Mouse (Mus musculus) limb, embryonic 11.5 days (tissue): ENCODE measurements around the gene Pdxp. TPM values are rescaled to one million over a fixed set of nuclear protein-coding genes. Genes with fewer than 3 reads are reported as not detected.
A peak's percentile ranks its signal among the peaks of the same experiment; 100 is the strongest.

Source experiments
- ATAC-seq: fragments of 200-750 bp; cut with Nextera tagmentation; 2 replicates; pipeline ENCODE4 v1.8.0; 2017; ENCODE audit warnings: low read depth; ENCODE audit not compliant: insufficient number of reproducible peaks, low FRiP score, low TSS enrichment
- DNase-seq: peaks from one replicate; pipeline ENCODE4 v3.0.0-alpha.2; 2015; ENCODE audit warnings: low spot score
- H3K27ac ChIP-seq: fragments of 300-500 bp; sonication (generic); replicated peaks from 2 replicates; pipeline ENCODE4 v1.5.1; 2014; ENCODE audit warnings: low read depth, mild to moderate bottlenecking, low read length
- H3K27me3 ChIP-seq: fragments of 300-500 bp; sonication (generic); 2 replicates; pipeline ENCODE4 v1.6.1; 2014; ENCODE audit warnings: mild to moderate bottlenecking, low read length, mixed read lengths; ENCODE audit not compliant: control insufficient read depth, insufficient read depth
- H3K36me3 ChIP-seq: fragments of 300-500 bp; sonication (generic); 2 replicates; pipeline ENCODE4 v1.6.1; 2014; ENCODE audit warnings: mild to moderate bottlenecking, low read length, moderate library complexity, mixed read lengths; ENCODE audit not compliant: control insufficient read depth, insufficient read depth
- H3K4me1 ChIP-seq: fragments of 300-500 bp; sonication (generic); 2 replicates; pipeline ENCODE4 v1.6.1; 2014; ENCODE audit warnings: low read length, mixed read lengths; ENCODE audit not compliant: control insufficient read depth, insufficient read depth
- H3K4me2 ChIP-seq: fragments of 300-500 bp; sonication (generic); 2 replicates; pipeline ENCODE4 v1.6.1; 2014; ENCODE audit warnings: low read depth, mild to moderate bottlenecking, moderate library complexity; ENCODE audit not compliant: severe bottlenecking
- H3K4me3 ChIP-seq: fragments of 300-500 bp; sonication (generic); 2 replicates; pipeline ENCODE4 v1.5.1; 2014; ENCODE audit warnings: low read depth, low read length
- H3K9ac ChIP-seq: fragments of 300-500 bp; sonication (generic); 2 replicates; pipeline ENCODE4 v1.6.1; 2014; ENCODE audit warnings: mild to moderate bottlenecking, low read length
- H3K9me3 ChIP-seq: fragments of 300-500 bp; sonication (generic); 2 replicates; pipeline ENCODE4 v1.6.1; 2016; ENCODE audit warnings: low read length; ENCODE audit not compliant: control insufficient read depth
- WGBS: fragments of 180-500 bp; shearing (Covaris S2); extraction: QIAGEN DNeasy Blood & Tissue Kit; methylation state at CpG from one replicate; pipeline ENCODE4 v1.1.7; 2014; 5-methylcytosine and 5-hydroxymethylcytosine counted together
- polyA plus RNA-seq: library from polyadenylated mRNA; unstranded; fragments of >200 nt; fragmentation: Nextera tagmentation; extraction: Ambion mirVana; gene quantifications from 2 replicates; pipeline ENCODE4 v1.2.1, GENCODE M21; 2014

The Pdxp gene
- polyA plus RNA-seq, 1 experiment from 2014 or later: 39.6 TPM

- Histone ChIP-seq H3K36me3 (0 out of 2 replicates have a peak, but pooled peaks cover under 1% of the 10 kb centered on the region), H3K4me2 (peak overlapping the region; percentile 72), H3K9ac (peak overlapping the region; percentile 65), H3K4me1 (peaks cover 7% of the 10 kb centered on the region), H3K9me3 (no peaks in the 10 kb centered on the region), H3K27ac (peak overlapping the region; percentile 53; the same call in 1 of the 2 replicates), H3K27me3 (no peaks in the 10 kb centered on the region), H3K4me3 (peak overlapping the region; percentile 39)
- WGBS: 5% methylated on average over 11 of the region's 11 CpGs
- DNase-seq (peak; percentile 42), ATAC-seq (no peak; the same call in 1 of the 2 replicates)
These were observed 34.5 kb downstream of the Pdxp start for GRCm38 (mm10) chr15:78948152-78948725.

- ATAC-seq (no peak), DNase-seq (no peak)
- Histone ChIP-seq H3K4me1 (peaks cover 7% of the 10 kb centered on the region), H3K4me2 (peak overlapping the region; percentile 72), H3K4me3 (no peak overlapping the region), H3K36me3 (peaks cover 4% of the 10 kb centered on the region; the same call in 1 of the 2 replicates), H3K27me3 (no peaks in the 10 kb centered on the region), H3K9me3 (no peaks in the 10 kb centered on the region), H3K27ac (no peak overlapping the region), H3K9ac (no peak overlapping the region)
- 94% methylated on average over 3 of the region's 3 CpGs for WGBS
These were observed 35.2 kb downstream of the Pdxp start for GRCm38 (mm10) chr15:78948883-78949282.

- Histone ChIP-seq H3K27me3 (no peaks in the 10 kb centered on the region), H3K4me1 (peaks cover 5% of the 10 kb centered on the region; the same call in 1 of the 2 replicates), H3K27ac (no peak overlapping the region), H3K9me3 (no peaks in the 10 kb centered on the region), H3K9ac (no peak overlapping the region), H3K4me2 (no peak overlapping the region), H3K36me3 (peaks cover 7% of the 10 kb centered on the region), H3K4me3 (no peak overlapping the region)
- WGBS: 72% methylated on average over 3 of the region's 3 CpGs
- DNase-seq: no peak
- no peak for ATAC-seq
These were observed 41.9 kb downstream of the Pdxp start for GRCm38 (mm10) chr15:78955663-78956062.

GRCm38 (mm10) chr15:78956351-78956750 is 42.6 kb downstream of the Pdxp start:
- no peak overlapping the region for H3K9ac ChIP-seq
- no peak overlapping the region for H3K4me3 ChIP-seq
- H3K4me2 ChIP-seq: no peak overlapping the region
- no peaks in the 10 kb centered on the region for H3K27me3 ChIP-seq
- ATAC-seq (no peak), DNase-seq (no peak)
- H3K4me1 ChIP-seq: peaks cover 5% of the 10 kb centered on the region; the same call in 1 of the 2 replicates
- peaks cover 7% of the 10 kb centered on the region for H3K36me3 ChIP-seq
- H3K27ac ChIP-seq: no peak overlapping the region
- 62% methylated on average over 4 of the region's 4 CpGs for WGBS
- no peaks in the 10 kb centered on the region for H3K9me3 ChIP-seq

- 53% methylated on average over 15 of the region's 15 CpGs for WGBS
- Histone ChIP-seq H3K9ac (no peak overlapping the region), H3K9me3 (no peaks in the 10 kb centered on the region), H3K4me1 (peaks cover 5% of the 10 kb centered on the region; the same call in 1 of the 2 replicates), H3K27ac (peak overlapping the region; percentile 43; the same call in 1 of the 2 replicates), H3K27me3 (no peaks in the 10 kb centered on the region), H3K4me3 (no peak overlapping the region), H3K4me2 (no peak overlapping the region), H3K36me3 (peaks cover 7% of the 10 kb centered on the region)
- DNase-seq: no peak
- ATAC-seq: no peak
These were observed 43.3 kb downstream of the Pdxp start for GRCm38 (mm10) chr15:78957021-78957420.

GRCm38 (mm10) chr15:78959537-78959936 is 45.8 kb downstream of the Pdxp start:
- Histone ChIP-seq H3K4me1 (peaks cover 5% of the 10 kb centered on the region; the same call in 1 of the 2 replicates), H3K4me2 (no peak overlapping the region), H3K36me3 (peaks cover 8% of the 10 kb centered on the region), H3K9me3 (no peaks in the 10 kb centered on the region), H3K27me3 (no peaks in the 10 kb centered on the region), H3K4me3 (no peak overlapping the region), H3K9ac (no peak overlapping the region), H3K27ac (no peak overlapping the region)
- ATAC-seq (no peak), DNase-seq (no peak)
- 88% methylated on average over 11 of the region's 11 CpGs for WGBS

GRCm38 (mm10) chr15:78960088-78960487 is 46.4 kb downstream of the Pdxp start:
- Histone ChIP-seq H3K4me3 (no peak overlapping the region), H3K4me2 (no peak overlapping the region), H3K27ac (no peak overlapping the region), H3K27me3 (no peaks in the 10 kb centered on the region), H3K9me3 (no peaks in the 10 kb centered on the region), H3K9ac (no peak overlapping the region), H3K4me1 (peaks cover 5% of the 10 kb centered on the region; the same call in 1 of the 2 replicates), H3K36me3 (peaks cover 8% of the 10 kb centered on the region)
- 82% methylated on average over 4 of the region's 4 CpGs for WGBS
- ATAC-seq: no peak
- no peak for DNase-seq

GRCm38 (mm10) chr15:78962885-78963284 is 49.2 kb downstream of the Pdxp start:
- H3K9ac ChIP-seq: no peak overlapping the region
- H3K4me1 ChIP-seq: no peaks in the 10 kb centered on the region
- no peak overlapping the region for H3K4me3 ChIP-seq
- peaks cover 8% of the 10 kb centered on the region for H3K36me3 ChIP-seq
- no peak overlapping the region for H3K4me2 ChIP-seq
- H3K27me3 ChIP-seq: no peaks in the 10 kb centered on the region
- no peak overlapping the region; the same call in 1 of the 2 replicates for H3K27ac ChIP-seq
- DNase-seq (peak; percentile 76), ATAC-seq (peak; percentile 66)
- WGBS: 37% methylated on average over 2 of the region's 2 CpGs
- H3K9me3 ChIP-seq: no peaks in the 10 kb centered on the region
